Mouse (Mus musculus) G1E (cell line): Measurements from ENCODE around the gene Magi1. TPM values are rescaled to one million over a fixed set of nuclear protein-coding genes. Genes with fewer than 3 reads are reported as not detected.
A peak's percentile ranks its signal among the peaks of the same experiment; 100 is the strongest.

Experiments
- ATAC-seq: 2 replicates; pipeline ENCODE4 v1.8.0; 2016; ENCODE audit warnings: mild to moderate bottlenecking; ENCODE audit not compliant: insufficient number of reproducible peaks, poor library complexity, low FRiP score, severe bottlenecking; ENCODE audit errors: extremely low read depth
- DNase-seq: peaks from one replicate; pipeline ENCODE4 v3.0.0; 2012; ENCODE audit warnings: low spot score
- H3K27me3 ChIP-seq: 2 replicates; pipeline ENCODE4 v1.6.1; 2012; ENCODE audit warnings: mild to moderate bottlenecking, low read length, inconsistent platforms; ENCODE audit not compliant: insufficient read depth
- H3K36me3 ChIP-seq: replicated peaks from 2 replicates; pipeline ENCODE3; 2012; ENCODE audit warnings: mild to moderate bottlenecking, inconsistent platforms
- H3K4me1 ChIP-seq: 2 replicates; pipeline ENCODE4 v1.6.1; 2012; ENCODE audit warnings: low read depth, low read length, inconsistent platforms, mixed read lengths; ENCODE audit not compliant: insufficient read depth
- H3K4me3 ChIP-seq: 2 replicates; pipeline ENCODE4 v1.5.1; 2012; ENCODE audit warnings: low read depth, mild to moderate bottlenecking, inconsistent platforms, low read length, moderate library complexity, mixed read lengths
- H3K9me3 ChIP-seq: replicated peaks from 2 replicates; pipeline ENCODE4 v1.6.1; 2012; ENCODE audit warnings: inconsistent platforms
- CTCF ChIP-seq: IDR thresholded peaks from 2 replicates; pipeline ENCODE4 v1.5.1; 2012; ENCODE audit warnings: low read depth, low read length, inconsistent platforms, mixed read lengths
- GATA1 ChIP-seq: IDR thresholded peaks from 2 replicates; pipeline ENCODE4 v1.6.1; 2012; ENCODE audit warnings: borderline replicate concordance, low read length, inconsistent platforms, mixed read lengths
- GATA2 ChIP-seq: IDR thresholded peaks from 2 replicates; pipeline ENCODE4 v1.6.1; 2012; ENCODE audit warnings: low read depth, low read length, inconsistent platforms, borderline replicate concordance
- POLR2AphosphoS5 ChIP-seq: IDR thresholded peaks from 2 replicates; pipeline ENCODE4 v1.6.1; 2012; ENCODE audit warnings: low read depth, low read length, inconsistent platforms; ENCODE audit not compliant: insufficient replicate concordance
- TAL1 ChIP-seq: conservative IDR thresholded peaks from 2 replicates; pipeline ENCODE4 v1.6.1; 2012; ENCODE audit warnings: low read depth, low read length, inconsistent platforms, mixed read lengths
- polyA plus RNA-seq: library from polyadenylated mRNA; stranded (reverse); fragments of >175 nt; gene quantifications from 2 replicates; pipeline ENCODE4 v1.2.3, GENCODE M21; 2012
- total RNA-seq, 2 experiments: library from RNA; stranded (forward) in 1 of 2; stranded (reverse) in 1 of 2; fragments of 200-1000 nt in 1 of 2; fragments of >200 nt in 1 of 2; fragmentation: Nextera tagmentation in 1 of 2; gene quantifications; 2 replicates each; pipeline ENCODE4 v1.2.3; 2014 to 2017

Magi1 gene
- total and polyA plus RNA-seq, 3 experiments = 0.21 to 10.0 (median 1.6) TPM

DNA sequence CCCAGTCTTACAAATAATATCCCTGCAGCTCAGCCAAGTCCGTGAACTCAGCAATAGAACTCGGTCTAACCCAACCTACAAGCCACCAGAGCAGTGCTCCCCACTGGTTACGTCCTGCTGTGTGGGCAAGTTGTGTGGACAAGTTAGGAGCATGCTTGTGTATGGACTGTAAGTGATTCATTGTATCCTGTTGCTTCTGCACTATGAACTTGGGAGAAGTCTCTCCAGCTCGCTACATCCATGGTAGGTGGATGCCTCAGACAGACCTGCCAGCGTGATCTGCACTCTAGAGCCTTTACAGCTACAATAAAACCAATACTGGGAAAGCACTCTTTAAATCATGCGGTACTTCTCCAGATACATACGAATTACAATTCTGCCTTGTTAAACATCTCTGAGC lies 200.3 kb downstream of the Magi1 start:
- DNase-seq (no peak), ATAC-seq (no peak)
- no peaks in the 10 kb centered on the region; the same call in 1 of the 2 replicates for H3K4me1 ChIP-seq
- no peaks in the 10 kb centered on the region for H3K36me3 ChIP-seq
- no peaks in the 10 kb centered on the region for H3K27me3 ChIP-seq
- TF ChIP-seq GATA2 (no peak), CTCF (no peak), POLR2AphosphoS5 (no peak), TAL1 (no peak), GATA1 (no peak)
- peaks cover 5% of the 10 kb centered on the region; the same call in 1 of the 2 replicates for H3K9me3 ChIP-seq
- no peak overlapping the region for H3K4me3 ChIP-seq

DNA sequence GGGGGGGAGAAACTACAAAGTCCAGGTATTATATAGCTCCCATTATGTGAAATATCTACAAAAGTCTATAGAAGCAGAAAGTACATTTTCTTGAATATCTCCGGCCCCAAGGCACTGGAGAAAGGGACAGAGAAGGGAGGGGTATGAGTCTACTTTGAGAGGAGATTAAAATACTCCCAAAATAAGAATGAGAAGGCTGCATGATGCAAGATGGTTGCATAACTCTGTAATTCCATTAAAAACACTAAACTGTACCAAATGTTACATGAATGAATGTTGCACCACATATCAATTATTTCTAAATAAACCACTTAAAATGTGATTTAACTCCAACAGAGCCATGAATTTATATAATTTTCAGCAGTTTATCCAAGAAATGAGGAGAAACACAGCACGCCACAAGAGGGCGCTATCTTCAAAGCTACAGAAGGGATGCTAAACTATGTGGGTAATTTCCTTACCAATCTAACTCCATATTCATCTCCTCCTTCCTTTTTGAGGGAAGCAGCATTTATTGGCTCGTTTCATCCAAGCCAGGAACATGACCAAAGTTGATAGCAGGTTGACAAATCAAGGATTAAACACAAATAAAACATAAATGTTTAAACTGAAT lies 202.7 kb downstream of the Magi1 start:
- peaks cover 6% of the 10 kb centered on the region; the same call in 1 of the 2 replicates for H3K9me3 ChIP-seq
- TF ChIP-seq GATA1 (no peak), CTCF (peak; percentile 31; the same call in 1 of the 2 replicates)
- no peaks in the 10 kb centered on the region; the same call in 1 of the 2 replicates for H3K4me1 ChIP-seq
- H3K27me3 ChIP-seq = no peaks in the 10 kb centered on the region
- no peaks in the 10 kb centered on the region for H3K36me3 ChIP-seq
- no peak overlapping the region for H3K4me3 ChIP-seq
- no peak for DNase-seq
- ATAC-seq = no peak

DNA sequence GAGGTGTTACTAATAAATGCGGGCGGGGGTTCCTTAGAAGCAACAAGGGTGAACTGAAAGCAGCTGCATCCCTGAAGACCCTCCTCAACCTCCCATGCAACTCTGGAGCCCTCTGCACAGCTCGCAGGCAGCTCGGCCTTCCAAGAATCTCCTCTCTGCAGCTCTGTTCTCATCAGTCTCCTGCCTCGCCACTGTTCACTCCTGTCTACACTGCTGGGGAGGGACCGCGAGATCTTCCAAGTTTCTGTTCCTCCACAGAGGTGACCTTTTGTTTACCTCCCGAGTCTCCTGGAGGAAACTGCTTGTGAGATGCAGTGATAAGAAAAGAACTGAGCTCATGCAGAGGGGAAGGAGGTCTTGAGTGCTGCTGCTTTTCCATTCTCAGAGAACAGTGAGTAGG lies 204.8 kb downstream of the Magi1 start:
- DNase-seq (no peak), ATAC-seq (no peak)
- TF ChIP-seq POLR2AphosphoS5 (no peak), GATA1 (no peak), GATA2 (no peak), CTCF (no peak), TAL1 (no peak)
- Histone ChIP-seq H3K4me1 (no peaks in the 10 kb centered on the region; the same call in 1 of the 2 replicates), H3K4me3 (no peak overlapping the region), H3K9me3 (peaks cover 6% of the 10 kb centered on the region; the same call in 1 of the 2 replicates), H3K36me3 (no peaks in the 10 kb centered on the region), H3K27me3 (no peaks in the 10 kb centered on the region)

DNA sequence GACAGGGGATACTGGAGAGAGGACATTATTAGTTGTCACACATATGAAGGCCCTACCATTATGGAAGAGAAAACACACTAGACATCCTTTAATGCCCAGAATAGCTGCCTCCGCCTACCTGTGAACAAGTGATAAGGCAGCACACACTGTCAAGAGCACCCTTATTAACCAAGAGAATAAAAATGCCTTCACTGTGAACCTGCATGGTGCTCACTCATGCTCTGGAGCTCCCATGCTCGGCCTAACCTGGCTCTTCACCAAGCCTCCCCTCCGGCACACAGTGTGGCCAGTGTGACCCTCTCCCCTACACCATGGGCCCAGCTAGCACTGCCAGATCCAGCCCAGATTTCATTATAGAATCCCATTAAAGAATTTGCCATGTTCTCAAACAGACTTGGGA lies 206.7 kb downstream of the Magi1 start:
- TF ChIP-seq GATA1 = no peak
- no peak for TF ChIP-seq GATA2
- TF ChIP-seq TAL1 = no peak
- TF ChIP-seq POLR2AphosphoS5 = no peak
- TF ChIP-seq CTCF = no peak
- ATAC-seq (no peak), DNase-seq (no peak)
- Histone ChIP-seq H3K4me1 (no peaks in the 10 kb centered on the region), H3K27me3 (no peaks in the 10 kb centered on the region), H3K36me3 (no peaks in the 10 kb centered on the region), H3K4me3 (no peak overlapping the region), H3K9me3 (peaks cover 6% of the 10 kb centered on the region; the same call in 1 of the 2 replicates)

DNA sequence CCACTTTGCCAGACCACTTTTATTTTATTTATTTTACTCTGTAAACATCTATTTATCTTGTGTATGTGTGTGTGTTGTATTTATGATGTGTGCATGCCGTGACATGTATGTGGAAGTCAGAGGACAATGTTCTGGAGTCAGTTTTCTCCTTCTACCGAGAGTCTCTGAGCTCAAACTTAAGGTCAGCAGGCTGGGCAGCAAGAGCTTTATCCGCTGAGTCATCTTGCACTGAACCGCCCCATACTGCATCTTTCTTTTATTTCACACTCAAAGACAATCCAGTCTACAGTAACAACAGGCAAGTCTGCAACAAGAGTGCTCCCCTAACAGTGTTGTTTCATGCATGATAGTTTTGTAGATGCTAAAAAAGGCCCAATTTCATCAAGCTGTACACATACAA lies 207.7 kb downstream of the Magi1 start:
- no peaks in the 10 kb centered on the region for H3K4me1 ChIP-seq
- DNase-seq = no peak
- H3K4me3 ChIP-seq = no peak overlapping the region
- H3K9me3 ChIP-seq = peaks cover 6% of the 10 kb centered on the region; the same call in 1 of the 2 replicates
- TF ChIP-seq POLR2AphosphoS5 (no peak), TAL1 (no peak), CTCF (no peak), GATA1 (no peak), GATA2 (no peak)
- no peaks in the 10 kb centered on the region for H3K36me3 ChIP-seq
- H3K27me3 ChIP-seq = no peaks in the 10 kb centered on the region
- ATAC-seq = no peak

DNA sequence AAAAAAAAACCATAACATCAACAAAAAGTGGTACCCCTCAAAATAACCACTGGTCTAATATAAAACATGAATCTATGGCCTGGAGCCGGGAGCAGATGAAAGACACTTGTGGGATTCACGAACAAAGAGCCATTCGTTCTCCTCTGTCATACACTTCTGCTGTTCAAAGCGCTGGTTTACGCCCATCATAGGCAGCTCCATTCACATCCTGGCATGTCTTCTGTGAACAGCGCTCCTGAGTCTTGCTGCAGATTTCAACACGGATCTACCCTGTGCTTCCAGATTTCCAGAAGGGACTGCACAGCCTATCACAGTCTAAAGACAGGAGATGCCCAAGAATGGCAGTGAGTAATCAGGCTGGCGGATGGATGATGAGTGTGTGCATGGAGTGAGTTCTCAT lies 208.5 kb downstream of the Magi1 start:
- H3K36me3 ChIP-seq = no peaks in the 10 kb centered on the region
- ATAC-seq (no peak), DNase-seq (no peak)
- peaks cover 6% of the 10 kb centered on the region for H3K9me3 ChIP-seq
- H3K4me1 ChIP-seq = no peaks in the 10 kb centered on the region
- H3K27me3 ChIP-seq = no peaks in the 10 kb centered on the region
- no peak overlapping the region for H3K4me3 ChIP-seq
- TF ChIP-seq GATA1 = no peak
- no peak for TF ChIP-seq POLR2AphosphoS5
- no peak for TF ChIP-seq GATA2
- TF ChIP-seq CTCF = no peak
- no peak for TF ChIP-seq TAL1
